Mouse (Mus musculus): ENCODE results near the gene Etv6. TPM values are rescaled to one million over a fixed set of nuclear protein-coding genes. Genes with fewer than 3 reads are reported as not detected.

Gene Etv6
- polyA plus RNA-seq, 1 experiment, result 4.4 TPM

DNA sequence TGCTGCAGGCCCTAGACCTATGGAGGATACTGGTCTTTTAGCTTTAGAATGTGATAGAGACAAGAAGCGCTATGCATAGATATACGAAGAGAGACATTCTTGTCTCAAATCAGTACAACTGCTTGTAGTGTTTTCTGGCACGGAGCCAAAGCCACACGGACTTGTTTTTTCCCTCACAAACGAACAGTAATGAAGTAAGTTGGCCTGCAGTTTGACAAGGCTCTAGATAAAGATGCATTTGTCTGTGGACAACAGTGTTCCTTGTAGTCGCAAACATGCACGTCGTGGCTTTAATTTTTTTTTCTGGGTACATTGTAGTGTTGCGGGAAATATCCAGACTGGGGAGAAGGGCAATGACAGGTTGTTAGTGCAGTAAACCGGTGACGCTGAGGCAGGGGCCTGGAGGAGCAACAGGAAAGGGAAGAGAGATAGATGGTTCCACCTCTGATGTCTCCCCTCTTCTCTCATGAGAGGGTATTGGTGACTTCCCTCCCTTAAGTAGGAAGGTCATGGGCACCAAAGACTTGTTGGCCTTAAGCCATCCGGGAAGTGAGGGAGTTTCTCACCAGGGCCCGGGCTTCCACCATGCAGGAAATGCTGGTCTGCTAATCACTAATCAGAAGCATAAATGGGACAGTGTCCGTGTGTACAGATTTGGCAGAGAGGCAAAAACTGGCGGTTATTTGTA, 70.2 kb downstream of the Etv6 start:
- no peak overlapping the region for H3K27ac ChIP-seq (ENCODE audit: control insufficient read depth, insufficient read depth, low read depth, low read length)
- H3K36me3 ChIP-seq (ENCODE audit: control insufficient read depth, insufficient read depth, low read length), result no peaks in the 10 kb centered on the region

DNA sequence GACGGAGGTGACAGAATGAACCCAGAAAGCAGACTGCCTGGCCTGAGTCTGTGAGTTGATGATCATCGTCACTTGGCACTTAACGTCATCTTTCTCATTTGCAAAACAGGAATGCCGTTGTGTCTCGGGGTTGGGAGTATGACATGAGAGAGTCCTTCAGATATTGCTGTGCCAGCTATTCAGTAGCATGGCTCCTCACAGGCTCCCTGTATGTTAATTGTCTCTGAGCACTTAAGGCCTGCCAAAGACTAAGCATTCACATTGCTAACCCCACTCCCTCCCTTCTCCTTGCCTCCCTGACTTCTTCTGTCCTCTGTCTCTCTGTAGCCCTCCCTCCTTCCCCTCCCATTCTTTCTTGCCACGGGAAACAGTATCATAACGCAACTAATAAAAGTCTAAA, 72.2 kb downstream of the Etv6 start:
- Histone ChIP-seq H3K27ac (ENCODE audit: control insufficient read depth, insufficient read depth, low read depth, low read length) (no peak overlapping the region), H3K4me1 (ENCODE audit: control insufficient read depth, insufficient read depth, low read length) (no peaks in the 10 kb centered on the region), H3K4me3 (ENCODE audit: control insufficient read depth, low read depth, low read length) (no peak overlapping the region), H3K27me3 (ENCODE audit: control insufficient read depth, insufficient read depth, low read length) (no peaks in the 10 kb centered on the region), H3K36me3 (ENCODE audit: control insufficient read depth, insufficient read depth, low read length) (no peaks in the 10 kb centered on the region)
- TF ChIP-seq POLR2A (IDR thresholded peaks at IDR 0.05; ENCODE audit: control insufficient read depth, low read depth, low read length), result no peak
- TF ChIP-seq CTCF (IDR thresholded peaks at IDR 0.05; ENCODE audit: control insufficient read depth, insufficient read depth, insufficient replicate concordance, low read depth, low read length), result no peak

More for the DNA sequence above, 70.2 kb downstream of the Etv6 start:
- H3K4me3 ChIP-seq (ENCODE audit: control insufficient read depth, low read depth, low read length), result no peak overlapping the region
- TF ChIP-seq POLR2A (IDR thresholded peaks at IDR 0.05; ENCODE audit: control insufficient read depth, low read depth, low read length), result no peak
- no peak for TF ChIP-seq CTCF (IDR thresholded peaks at IDR 0.05; ENCODE audit: control insufficient read depth, insufficient read depth, insufficient replicate concordance, low read depth, low read length)
- H3K27me3 ChIP-seq (ENCODE audit: control insufficient read depth, insufficient read depth, low read length), result no peaks in the 10 kb centered on the region
- no peaks in the 10 kb centered on the region for H3K4me1 ChIP-seq (ENCODE audit: control insufficient read depth, insufficient read depth, low read length)

DNA sequence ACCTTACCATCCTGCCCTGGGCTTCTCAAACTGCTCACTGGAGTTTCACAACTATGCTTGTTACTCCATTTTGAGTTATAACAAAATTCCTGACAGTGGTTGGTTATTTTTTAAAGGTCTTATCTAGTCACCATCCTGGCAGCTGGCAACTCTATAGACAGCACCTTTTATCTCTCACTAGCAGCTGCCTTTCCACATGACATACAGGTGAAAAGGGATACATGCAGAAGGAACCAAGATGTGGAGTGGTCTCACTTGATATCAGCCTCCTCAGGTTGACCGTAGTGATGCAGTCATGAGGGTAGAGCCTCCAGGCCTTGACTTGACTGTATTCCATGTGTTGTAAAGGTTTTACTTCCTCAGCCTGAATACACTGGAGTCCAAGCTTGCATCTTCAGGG, 74.2 kb downstream of the Etv6 start:
- no peak overlapping the region for H3K27ac ChIP-seq (ENCODE audit: control insufficient read depth, insufficient read depth, low read depth, low read length)
- H3K36me3 ChIP-seq (ENCODE audit: control insufficient read depth, insufficient read depth, low read length), result no peaks in the 10 kb centered on the region
- H3K4me3 ChIP-seq (ENCODE audit: control insufficient read depth, low read depth, low read length), result no peak overlapping the region
- no peaks in the 10 kb centered on the region for H3K27me3 ChIP-seq (ENCODE audit: control insufficient read depth, insufficient read depth, low read length)
- H3K4me1 ChIP-seq (ENCODE audit: control insufficient read depth, insufficient read depth, low read length), result no peaks in the 10 kb centered on the region; the same call in 1 of the 2 replicates
- TF ChIP-seq POLR2A (IDR thresholded peaks at IDR 0.05; ENCODE audit: control insufficient read depth, low read depth, low read length) (no peak), CTCF (IDR thresholded peaks at IDR 0.05; ENCODE audit: control insufficient read depth, insufficient read depth, insufficient replicate concordance, low read depth, low read length) (no peak)

DNA sequence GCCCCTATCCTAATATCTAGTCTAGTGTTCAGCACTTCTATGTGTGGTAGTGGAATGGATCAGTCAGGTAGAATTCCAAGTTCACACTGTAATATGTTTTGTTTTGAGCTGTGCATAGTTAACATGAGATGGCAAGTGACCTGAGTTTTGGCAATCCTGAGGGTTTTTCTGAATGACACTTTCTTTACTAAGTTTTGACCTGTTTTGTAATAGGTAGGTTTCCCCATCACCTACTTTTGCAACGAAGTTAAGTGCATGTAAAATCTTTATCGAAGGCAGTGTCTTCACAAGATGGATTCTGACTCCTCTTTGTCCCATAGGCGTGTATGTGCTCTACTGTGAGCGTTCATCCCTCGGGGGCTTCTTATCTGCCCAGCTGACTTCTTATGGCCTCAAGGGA, 74.7 kb downstream of the Etv6 start:
- TF ChIP-seq POLR2A (IDR thresholded peaks at IDR 0.05; ENCODE audit: control insufficient read depth, low read depth, low read length) (no peak), CTCF (IDR thresholded peaks at IDR 0.05; ENCODE audit: control insufficient read depth, insufficient read depth, insufficient replicate concordance, low read depth, low read length) (no peak)
- H3K36me3 ChIP-seq (ENCODE audit: control insufficient read depth, insufficient read depth, low read length), result no peaks in the 10 kb centered on the region
- no peak overlapping the region for H3K27ac ChIP-seq (ENCODE audit: control insufficient read depth, insufficient read depth, low read depth, low read length)
- H3K4me1 ChIP-seq (ENCODE audit: control insufficient read depth, insufficient read depth, low read length), result no peaks in the 10 kb centered on the region; the same call in 1 of the 2 replicates
- no peak overlapping the region for H3K4me3 ChIP-seq (ENCODE audit: control insufficient read depth, low read depth, low read length)
- no peaks in the 10 kb centered on the region for H3K27me3 ChIP-seq (ENCODE audit: control insufficient read depth, insufficient read depth, low read length)

DNA sequence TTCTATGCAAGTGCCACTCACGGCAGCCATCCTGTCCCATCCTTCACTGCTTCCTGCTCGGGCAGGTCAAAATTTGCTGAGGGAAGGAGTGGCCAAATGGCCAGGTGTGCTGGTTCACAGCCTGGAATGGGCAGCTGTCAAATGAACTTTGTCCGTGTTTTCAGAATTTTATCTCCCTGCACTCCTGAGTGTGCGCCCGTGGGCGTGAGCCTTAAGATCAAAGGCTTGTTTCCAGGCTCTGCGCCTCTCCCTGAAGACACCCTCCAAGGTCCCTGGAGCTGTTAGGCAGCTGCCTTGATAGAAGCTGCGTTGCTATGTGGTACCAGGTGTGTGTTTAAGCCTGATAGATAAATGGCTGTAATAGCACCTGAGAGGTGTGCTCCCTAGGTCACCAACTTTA, 76.1 kb downstream of the Etv6 start:
- Histone ChIP-seq H3K27me3 (ENCODE audit: control insufficient read depth, insufficient read depth, low read length) (no peaks in the 10 kb centered on the region), H3K4me3 (ENCODE audit: control insufficient read depth, low read depth, low read length) (no peak overlapping the region), H3K4me1 (ENCODE audit: control insufficient read depth, insufficient read depth, low read length) (no peaks in the 10 kb centered on the region; the same call in 1 of the 2 replicates), H3K27ac (ENCODE audit: control insufficient read depth, insufficient read depth, low read depth, low read length) (no peak overlapping the region), H3K36me3 (ENCODE audit: control insufficient read depth, insufficient read depth, low read length) (no peaks in the 10 kb centered on the region)
- TF ChIP-seq POLR2A (IDR thresholded peaks at IDR 0.05; ENCODE audit: control insufficient read depth, low read depth, low read length), result no peak
- TF ChIP-seq CTCF (IDR thresholded peaks at IDR 0.05; ENCODE audit: control insufficient read depth, insufficient read depth, insufficient replicate concordance, low read depth, low read length), result no peak

DNA sequence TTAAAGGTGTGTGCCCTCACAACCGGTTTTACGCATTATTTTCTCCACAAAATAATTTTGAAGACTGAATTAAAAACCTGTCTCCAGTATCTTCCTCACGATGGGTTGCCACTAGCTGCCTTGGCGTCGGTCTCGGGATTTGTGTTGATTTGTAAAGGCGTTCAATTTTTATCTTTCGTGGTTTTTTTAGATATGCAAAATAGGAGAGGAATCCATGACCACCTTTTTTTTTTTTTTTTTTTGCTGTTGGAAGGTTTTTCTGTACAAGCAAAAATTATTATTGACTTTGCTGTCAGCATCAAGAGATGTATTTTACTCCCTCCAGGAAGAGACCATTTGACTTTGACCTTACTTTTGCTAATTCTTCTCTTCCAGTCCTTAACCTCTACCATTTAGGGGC, 77.3 kb downstream of the Etv6 start:
- TF ChIP-seq POLR2A (IDR thresholded peaks at IDR 0.05; ENCODE audit: control insufficient read depth, low read depth, low read length), result no peak
- no peak for TF ChIP-seq CTCF (IDR thresholded peaks at IDR 0.05; ENCODE audit: control insufficient read depth, insufficient read depth, insufficient replicate concordance, low read depth, low read length)

DNA sequence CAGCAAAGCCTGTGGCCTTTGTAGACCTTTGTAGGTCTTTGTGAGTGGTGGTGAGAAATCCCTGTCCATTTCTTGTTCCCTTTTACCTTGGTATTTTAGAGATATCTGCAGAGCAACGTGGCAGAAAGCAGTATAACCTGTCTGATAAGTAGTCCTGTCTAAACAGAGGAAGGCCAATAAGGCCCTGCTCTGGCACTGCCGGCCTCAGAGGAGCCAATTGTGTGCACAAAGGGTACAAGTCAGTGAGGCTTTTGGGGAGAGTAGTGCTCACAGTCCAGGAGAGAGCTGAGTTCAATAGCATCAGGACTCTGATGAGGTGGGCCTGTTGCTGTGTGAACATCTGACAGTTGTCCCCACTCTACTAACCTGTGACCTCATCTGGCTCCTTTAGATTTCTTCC, 77.7 kb downstream of the Etv6 start:
- Histone ChIP-seq H3K36me3 (ENCODE audit: control insufficient read depth, insufficient read depth, low read length) (no peaks in the 10 kb centered on the region), H3K27ac (ENCODE audit: control insufficient read depth, insufficient read depth, low read depth, low read length) (no peak overlapping the region), H3K4me1 (ENCODE audit: control insufficient read depth, insufficient read depth, low read length) (no peaks in the 10 kb centered on the region; the same call in 1 of the 2 replicates), H3K27me3 (ENCODE audit: control insufficient read depth, insufficient read depth, low read length) (no peaks in the 10 kb centered on the region), H3K4me3 (ENCODE audit: control insufficient read depth, low read depth, low read length) (no peak overlapping the region)
- no peak for TF ChIP-seq POLR2A (IDR thresholded peaks at IDR 0.05; ENCODE audit: control insufficient read depth, low read depth, low read length)
- TF ChIP-seq CTCF (IDR thresholded peaks at IDR 0.05; ENCODE audit: control insufficient read depth, insufficient read depth, insufficient replicate concordance, low read depth, low read length), result no peak

More for the DNA sequence above, 77.3 kb downstream of the Etv6 start:
- Histone ChIP-seq H3K27ac (ENCODE audit: control insufficient read depth, insufficient read depth, low read depth, low read length) (no peak overlapping the region), H3K4me1 (ENCODE audit: control insufficient read depth, insufficient read depth, low read length) (no peaks in the 10 kb centered on the region; the same call in 1 of the 2 replicates), H3K4me3 (ENCODE audit: control insufficient read depth, low read depth, low read length) (no peak overlapping the region), H3K27me3 (ENCODE audit: control insufficient read depth, insufficient read depth, low read length) (no peaks in the 10 kb centered on the region), H3K36me3 (ENCODE audit: control insufficient read depth, insufficient read depth, low read length) (no peaks in the 10 kb centered on the region)

Data from testis, adult 2 months (tissue).